Mouse (Mus musculus): ENCODE measurements at regions not wholly inside any gene's neighbourhood (a gene's known extent, or its start where the extent isn't known, plus 50 kb on each side); places are given as distances from the start of the nearest gene placed in this dataset.

- Histone ChIP-seq H3K27me3 (replicated peaks; ENCODE audit: control insufficient read depth, insufficient read depth, low read length) (no peaks in the 10 kb centered on the region), H3K4me3 (ENCODE audit: low read depth, low read length) (no peak overlapping the region), H3K4me1 (replicated peaks; ENCODE audit: control insufficient read depth, insufficient read depth, low read length) (no peaks in the 10 kb centered on the region), H3K36me3 (ENCODE audit: control insufficient read depth, insufficient read depth) (no peaks in the 10 kb centered on the region), H3K9ac (ENCODE audit: low read depth, low read length) (no peak overlapping the region), H3K9me3 (ENCODE audit: control insufficient read depth) (no peaks in the 10 kb centered on the region), H3K4me2 (replicated peaks; ENCODE audit: low read depth) (no peak overlapping the region), H3K27ac (ENCODE audit: low read depth, low read length) (no peak overlapping the region)
- 85% methylated on average over 1 of the region's 1 CpGs for WGBS
- ATAC-seq, result no peak
- TF ChIP-seq CTCF (IDR thresholded peaks at IDR 0.05; ENCODE audit: low read depth), result no peak
Measured at GRCm38 (mm10) chr2:79112076-79112475, 143.2 kb upstream of the Itga4 start.

GRCm38 (mm10) chr2:79120610-79121345 lies 134.4 kb upstream of the Itga4 start:
- no peak overlapping the region for H3K9ac ChIP-seq (ENCODE audit: low read depth, low read length)
- ATAC-seq, result no peak
- H3K27me3 ChIP-seq (replicated peaks; ENCODE audit: control insufficient read depth, insufficient read depth, low read length), result no peaks in the 10 kb centered on the region
- no peaks in the 10 kb centered on the region for H3K9me3 ChIP-seq (ENCODE audit: control insufficient read depth)
- 86% methylated on average over 6 of the region's 6 CpGs for WGBS
- H3K4me1 ChIP-seq (replicated peaks; ENCODE audit: control insufficient read depth, insufficient read depth, low read length), result no peaks in the 10 kb centered on the region
- H3K4me2 ChIP-seq (replicated peaks; ENCODE audit: low read depth), result no peak overlapping the region
- no peak overlapping the region for H3K4me3 ChIP-seq (ENCODE audit: low read depth, low read length)
- no peak overlapping the region for H3K27ac ChIP-seq (ENCODE audit: low read depth, low read length)
- TF ChIP-seq CTCF (IDR thresholded peaks at IDR 0.05; ENCODE audit: low read depth), result no peak
- H3K36me3 ChIP-seq (ENCODE audit: control insufficient read depth, insufficient read depth), result no peaks in the 10 kb centered on the region

- no peaks in the 10 kb centered on the region for H3K27me3 ChIP-seq (replicated peaks; ENCODE audit: control insufficient read depth, insufficient read depth, low read length)
Measured at GRCm38 (mm10) chr2:79122530-79122929, 132.7 kb upstream of the Itga4 start.

DNA sequence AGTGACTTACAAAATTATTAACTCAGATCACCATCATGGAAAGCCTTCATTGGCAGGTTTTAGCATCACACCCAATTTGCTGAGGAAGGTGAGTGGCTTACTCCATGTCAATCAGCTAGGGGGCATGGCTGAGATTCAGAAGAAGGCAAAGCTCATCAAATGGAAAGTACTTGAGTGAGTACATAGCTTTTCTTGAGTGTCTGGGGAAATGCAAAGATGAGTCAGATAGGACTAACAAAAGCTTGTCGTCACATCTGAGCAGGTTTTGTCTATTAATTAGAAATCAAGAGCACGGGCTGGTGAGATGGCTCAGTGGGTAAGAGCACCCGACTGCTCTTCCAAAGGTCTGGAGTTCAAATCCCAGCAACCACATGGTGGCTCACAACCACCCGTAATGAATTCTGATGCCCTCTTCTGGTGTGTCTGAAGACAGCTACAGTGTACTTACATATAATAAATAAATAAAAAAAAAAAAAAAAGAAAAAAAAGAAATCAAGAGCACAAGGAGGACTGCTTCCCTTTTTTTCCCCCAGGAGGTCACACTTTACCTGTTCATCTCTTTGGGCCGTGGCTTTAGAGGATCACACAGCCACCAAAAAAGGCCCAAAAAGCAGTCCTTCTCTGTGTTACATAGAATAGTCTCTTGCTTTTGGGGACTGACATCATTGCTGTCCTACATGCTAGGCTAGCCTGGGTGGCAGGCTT lies 130.8 kb upstream of the Itga4 start:
- H3K4me2 ChIP-seq (replicated peaks; ENCODE audit: low read depth), result no peak overlapping the region
- no peak for TF ChIP-seq CTCF (IDR thresholded peaks at IDR 0.05; ENCODE audit: low read depth)
- H3K27me3 ChIP-seq (replicated peaks; ENCODE audit: control insufficient read depth, insufficient read depth, low read length), result no peaks in the 10 kb centered on the region
- H3K9ac ChIP-seq (ENCODE audit: low read depth, low read length), result no peak overlapping the region
- ATAC-seq, result no peak
- H3K9me3 ChIP-seq (ENCODE audit: control insufficient read depth), result no peaks in the 10 kb centered on the region
- H3K4me3 ChIP-seq (ENCODE audit: low read depth, low read length), result no peak overlapping the region
- WGBS, result 85% methylated on average over 4 of the region's 5 CpGs
- H3K27ac ChIP-seq (ENCODE audit: low read depth, low read length), result no peak overlapping the region
- H3K4me1 ChIP-seq (replicated peaks; ENCODE audit: control insufficient read depth, insufficient read depth, low read length), result no peaks in the 10 kb centered on the region
- H3K36me3 ChIP-seq (ENCODE audit: control insufficient read depth, insufficient read depth), result no peaks in the 10 kb centered on the region

More at GRCm38 (mm10) chr2:79122530-79122929, 132.7 kb upstream of the Itga4 start:
- no peak for TF ChIP-seq CTCF (IDR thresholded peaks at IDR 0.05; ENCODE audit: low read depth)
- H3K9ac ChIP-seq (ENCODE audit: low read depth, low read length), result no peak overlapping the region
- H3K4me1 ChIP-seq (replicated peaks; ENCODE audit: control insufficient read depth, insufficient read depth, low read length), result no peaks in the 10 kb centered on the region
- no peak overlapping the region for H3K27ac ChIP-seq (ENCODE audit: low read depth, low read length)
- no peaks in the 10 kb centered on the region for H3K9me3 ChIP-seq (ENCODE audit: control insufficient read depth)
- H3K4me2 ChIP-seq (replicated peaks; ENCODE audit: low read depth), result no peak overlapping the region
- H3K36me3 ChIP-seq (ENCODE audit: control insufficient read depth, insufficient read depth), result no peaks in the 10 kb centered on the region
- ATAC-seq, result no peak
- H3K4me3 ChIP-seq (ENCODE audit: low read depth, low read length), result no peak overlapping the region

GRCm38 (mm10) chr2:79126170-79126879 lies 128.9 kb upstream of the Itga4 start:
- Histone ChIP-seq H3K4me3 (ENCODE audit: low read depth, low read length) (no peak overlapping the region), H3K27ac (ENCODE audit: low read depth, low read length) (no peak overlapping the region), H3K9me3 (ENCODE audit: control insufficient read depth) (no peaks in the 10 kb centered on the region), H3K36me3 (ENCODE audit: control insufficient read depth, insufficient read depth) (no peaks in the 10 kb centered on the region), H3K27me3 (replicated peaks; ENCODE audit: control insufficient read depth, insufficient read depth, low read length) (no peaks in the 10 kb centered on the region), H3K9ac (ENCODE audit: low read depth, low read length) (no peak overlapping the region), H3K4me2 (replicated peaks; ENCODE audit: low read depth) (no peak overlapping the region), H3K4me1 (replicated peaks; ENCODE audit: control insufficient read depth, insufficient read depth, low read length) (no peaks in the 10 kb centered on the region)
- no peak for ATAC-seq
- whole genome bisulfite sequencing, result 36% methylated on average over 6 of the region's 6 CpGs
- TF ChIP-seq CTCF (IDR thresholded peaks at IDR 0.05; ENCODE audit: low read depth), result no peak

DNA sequence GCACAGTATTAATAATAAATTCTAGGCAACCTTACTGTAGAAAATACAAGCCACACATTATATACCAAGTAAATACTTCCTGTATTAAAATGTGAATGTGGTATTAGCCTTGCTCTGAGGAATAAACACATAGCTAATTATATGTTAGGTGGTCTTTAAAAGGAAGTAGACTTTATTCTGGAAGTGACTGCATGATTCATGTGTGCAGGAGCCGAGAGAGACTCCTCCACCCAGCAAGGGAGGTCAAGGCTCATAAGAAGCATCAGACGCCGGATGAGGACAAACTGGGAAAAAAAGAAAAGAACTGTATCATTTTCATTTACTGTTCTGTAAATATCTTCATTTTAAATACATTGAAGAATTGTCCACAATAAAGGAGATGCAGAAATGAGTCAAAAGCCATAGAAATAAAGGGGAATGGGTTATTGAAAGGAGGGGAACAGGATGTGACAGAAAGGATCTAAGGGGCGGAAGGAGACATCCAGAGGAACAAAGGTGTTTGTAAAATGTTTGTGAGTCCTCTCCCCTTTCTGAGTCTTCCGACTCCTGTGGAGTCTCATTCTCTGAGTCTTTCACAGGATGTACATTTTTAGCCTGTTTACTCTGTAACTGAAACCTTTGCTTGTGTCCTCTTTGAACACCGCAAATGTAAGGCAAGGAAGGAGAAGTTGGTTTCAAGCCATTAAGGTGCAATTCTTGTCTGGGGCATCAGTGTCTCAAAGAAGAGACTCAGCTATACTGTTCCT lies 128.1 kb upstream of the Itga4 start:
- Histone ChIP-seq H3K27me3 (replicated peaks; ENCODE audit: control insufficient read depth, insufficient read depth, low read length) (no peaks in the 10 kb centered on the region), H3K36me3 (ENCODE audit: control insufficient read depth, insufficient read depth) (no peaks in the 10 kb centered on the region), H3K9ac (ENCODE audit: low read depth, low read length) (no peak overlapping the region), H3K27ac (ENCODE audit: low read depth, low read length) (no peak overlapping the region), H3K9me3 (ENCODE audit: control insufficient read depth) (no peaks in the 10 kb centered on the region), H3K4me3 (ENCODE audit: low read depth, low read length) (no peak overlapping the region), H3K4me1 (replicated peaks; ENCODE audit: control insufficient read depth, insufficient read depth, low read length) (no peaks in the 10 kb centered on the region), H3K4me2 (replicated peaks; ENCODE audit: low read depth) (no peak overlapping the region)
- ATAC-seq, result no peak
- no peak for TF ChIP-seq CTCF (IDR thresholded peaks at IDR 0.05; ENCODE audit: low read depth)
- WGBS, result 69% methylated on average over 6 of the region's 6 CpGs
